Mouse (Mus musculus): ENCODE measurements around the gene Tnrc6b. TPM values are rescaled to one million over a fixed set of nuclear protein-coding genes. Genes with fewer than 3 reads are reported as not detected.

Gene Tnrc6b
- 22.2 and 37.3 TPM in 2 replicates for polyA plus RNA-seq (2012)

DNA sequence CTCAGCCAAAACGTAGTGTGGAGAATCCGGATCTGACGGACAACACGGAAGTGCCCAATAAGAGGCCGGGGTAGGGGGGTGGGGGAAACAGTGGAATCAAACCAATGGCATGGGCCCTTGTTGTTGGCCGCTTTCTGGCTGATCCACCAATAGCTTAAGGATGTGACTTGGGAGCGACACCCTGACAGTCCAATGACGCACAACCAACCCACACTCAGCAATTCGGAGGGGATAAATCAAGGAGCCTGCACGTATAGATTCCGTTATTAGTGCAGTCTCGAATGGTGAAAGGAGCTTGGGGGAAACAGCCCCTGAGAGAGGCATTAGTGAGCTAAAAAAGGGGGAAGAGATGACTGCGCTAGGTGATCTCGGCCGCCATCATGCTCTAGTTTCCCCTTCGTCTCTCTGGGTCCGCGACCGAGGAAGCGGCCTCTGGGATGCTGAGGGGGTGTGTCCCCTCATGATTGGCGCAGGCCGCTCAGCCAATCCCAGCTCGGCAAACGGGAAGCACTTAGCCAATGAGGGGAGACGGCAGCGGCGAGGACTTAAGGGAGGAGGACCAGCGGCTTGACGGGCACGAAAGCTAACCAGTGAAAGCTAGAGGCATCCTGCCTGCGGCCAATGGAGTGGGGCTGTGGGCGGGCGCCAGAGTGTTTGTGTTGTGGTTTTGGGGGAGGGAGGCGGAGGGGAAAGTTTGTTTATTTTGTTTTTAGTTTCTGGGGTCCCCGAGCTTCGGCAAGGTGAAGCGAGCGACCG, at the start of gene Tnrc6b:
Gene Tnrc6b (plus strand): TSS at position 706 of the 756 bp plus-strand sequence.

DNA sequence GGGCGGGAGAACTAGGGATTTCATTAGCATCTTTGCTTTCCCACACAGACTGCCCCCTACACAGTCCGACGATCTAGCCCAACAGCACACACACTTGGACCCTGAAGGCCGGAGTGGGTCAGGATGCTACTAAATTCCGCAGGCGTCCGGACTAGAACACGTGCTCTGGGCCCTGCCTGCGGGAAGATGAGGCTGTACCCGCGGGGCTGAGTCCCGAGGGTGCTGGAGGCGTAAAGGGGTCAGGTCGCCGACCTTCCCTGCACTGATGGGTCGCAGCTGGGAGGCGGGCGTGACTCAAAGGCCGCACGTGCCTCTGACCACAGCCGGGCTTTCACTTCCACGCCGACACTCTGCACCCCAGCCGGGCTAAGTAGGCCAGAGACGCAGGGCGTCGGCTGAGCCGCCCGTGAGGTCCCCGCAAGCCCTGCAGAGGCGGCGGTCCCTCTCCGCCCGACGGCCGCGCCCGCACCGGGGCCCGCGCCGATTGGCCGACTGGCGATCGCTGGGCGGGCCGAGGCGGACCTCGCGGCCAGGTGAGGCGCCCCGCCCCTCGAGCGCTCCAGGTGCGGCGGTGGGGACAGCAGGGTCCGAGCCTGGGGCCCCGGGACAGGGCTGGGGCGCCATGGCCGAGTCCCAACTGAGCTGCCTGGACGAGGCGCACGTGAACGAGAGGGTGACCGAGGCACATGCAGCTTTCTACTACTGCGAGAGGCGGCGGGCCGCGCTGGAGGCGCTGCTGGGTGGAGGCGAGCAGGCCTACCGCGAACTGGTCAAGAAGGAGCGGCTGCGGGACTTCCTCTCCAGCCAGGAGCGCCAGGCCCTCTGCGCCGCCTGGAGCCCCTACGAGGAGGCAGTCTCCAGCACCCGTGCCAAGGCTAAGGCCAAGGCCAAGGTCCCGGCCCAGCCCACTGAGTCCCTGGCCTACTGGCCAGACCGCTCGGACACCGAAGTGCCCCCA, 39.5 kb upstream of the Tnrc6b start, which contains the start of gene Fam83f:
Gene Fam83f (plus strand): TSS at position 553 of the 958 bp plus-strand sequence.

DNA sequence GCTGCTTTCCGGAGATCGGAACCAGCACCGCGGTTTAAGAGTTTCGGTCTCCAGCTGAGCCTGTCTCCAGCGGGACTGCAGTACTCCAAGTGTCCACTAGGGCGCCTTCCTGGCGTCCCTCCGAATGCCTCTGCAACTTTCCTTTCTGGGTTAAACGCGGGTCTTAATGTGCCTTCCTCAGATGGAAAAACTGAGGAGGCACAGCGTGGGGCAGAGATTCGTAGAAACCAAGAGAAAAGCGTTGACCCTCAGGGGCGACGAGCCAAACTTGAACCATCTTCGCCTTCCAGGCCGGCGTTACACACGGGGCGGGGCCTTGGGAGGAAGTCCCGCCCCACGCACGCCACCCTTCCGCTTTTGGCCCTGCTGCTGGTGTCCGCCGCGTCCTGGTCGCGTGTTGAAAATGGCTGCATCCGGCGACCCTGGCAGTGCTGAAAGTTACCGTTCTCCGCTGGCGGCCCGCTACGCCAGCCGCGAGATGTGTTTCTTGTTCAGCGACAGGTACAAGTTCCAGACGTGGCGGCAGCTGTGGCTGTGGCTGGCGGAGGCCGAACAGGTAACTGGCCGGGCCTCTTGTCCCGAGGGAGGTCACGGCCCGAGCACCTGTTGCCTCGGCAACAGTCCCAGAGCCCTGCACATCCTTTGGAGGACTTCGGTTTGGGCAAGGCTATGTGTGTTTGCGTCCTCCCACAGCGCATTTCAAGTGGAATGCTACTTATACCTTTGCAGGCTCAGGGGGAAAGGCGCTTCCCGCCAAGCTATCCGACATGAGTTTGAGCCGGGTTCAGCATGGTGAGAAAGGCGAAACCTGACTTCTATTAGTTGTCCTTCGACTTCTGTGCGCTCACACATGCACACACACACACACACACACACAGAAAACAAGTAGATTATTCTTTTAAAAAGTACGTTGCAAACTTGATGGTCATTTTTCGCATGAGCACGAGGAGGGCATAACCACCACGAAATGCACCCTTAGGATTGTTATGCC, 237.3 kb downstream of the Tnrc6b start, which contains the start of gene Adsl:
Gene Adsl (plus strand): TSS at position 346 of the 991 bp plus-strand sequence.

DNA sequence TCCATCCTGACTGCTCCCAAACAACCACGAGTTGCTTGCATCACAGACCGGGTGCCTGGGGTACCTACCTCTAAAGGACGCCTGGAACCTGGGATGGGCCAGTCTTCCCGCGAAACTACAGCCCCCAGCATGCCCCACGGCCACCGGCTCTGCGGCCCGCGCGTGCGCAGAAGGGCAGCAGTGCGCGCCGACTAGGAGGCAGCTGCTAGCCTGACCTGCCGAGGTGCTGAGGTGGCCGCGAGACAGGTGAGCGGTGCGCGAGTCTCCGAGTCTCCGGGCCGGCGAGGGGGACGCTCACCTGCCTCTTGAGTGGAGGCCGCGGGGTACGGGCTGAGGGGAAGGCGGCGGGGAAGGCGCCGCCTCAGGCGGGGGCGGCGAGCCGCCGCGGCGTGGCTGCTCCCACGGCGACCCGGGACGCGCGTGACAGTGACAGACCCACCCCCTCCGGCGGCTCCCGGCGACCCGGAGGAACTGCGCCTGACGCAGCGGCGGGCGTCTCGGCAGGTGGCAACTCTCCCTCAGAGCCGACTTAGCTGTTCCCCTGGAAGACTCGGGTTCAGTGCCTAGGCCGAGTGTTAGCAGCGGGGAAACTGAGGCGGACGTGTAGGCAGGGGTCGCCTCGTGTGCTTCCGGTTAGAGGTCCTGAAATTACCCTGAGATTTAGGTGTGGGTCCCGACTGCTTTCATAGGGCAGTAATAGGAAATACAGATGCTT, 266.7 kb downstream of the Tnrc6b start, which contains the start of gene Sgsm3:
Gene Sgsm3 (plus strand): TSS at position 146 of the 715 bp plus-strand sequence.

Other genes with a start within 250 kb of the Tnrc6b start
- not detected in 2 replicates for gene Enthd1, start 146.2 kb upstream of the Tnrc6b start, polyA plus RNA-seq (2012)
- 6.2 and 6.5 TPM in 2 replicates for gene Grap2, start 138.7 kb upstream of the Tnrc6b start, polyA plus RNA-seq (2012)
- 0.68 and 0.80 TPM in 2 replicates for gene Fam83f, start 39.5 kb upstream of the Tnrc6b start, polyA plus RNA-seq (2012)
- gene Adsl, start 237.2 kb downstream of the Tnrc6b start, polyA plus RNA-seq (2012) = 50.3 and 65.3 TPM in 2 replicates